Mouse (Mus musculus) liver, adult 2 months (tissue): ENCODE measurements at regions not wholly inside any gene's neighbourhood (a gene's known extent, or its start where the extent isn't known, plus 50 kb on each side); places are given as distances from the start of the nearest gene placed in this dataset.

ENCODE experiments used
- CTCF ChIP-seq: fragments of 200-500 bp; IDR thresholded peaks from 2 replicates; pipeline ENCODE4 v1.5.1; 2011; ENCODE audit warnings: low read depth, low read length, control low read depth
- POLR2A ChIP-seq: fragments of 200-500 bp; IDR thresholded peaks from 2 replicates; pipeline ENCODE4 v1.6.1; 2011; ENCODE audit warnings: low read length, control low read depth; ENCODE audit not compliant: insufficient read depth; ENCODE audit errors: extremely low read depth

DNA sequence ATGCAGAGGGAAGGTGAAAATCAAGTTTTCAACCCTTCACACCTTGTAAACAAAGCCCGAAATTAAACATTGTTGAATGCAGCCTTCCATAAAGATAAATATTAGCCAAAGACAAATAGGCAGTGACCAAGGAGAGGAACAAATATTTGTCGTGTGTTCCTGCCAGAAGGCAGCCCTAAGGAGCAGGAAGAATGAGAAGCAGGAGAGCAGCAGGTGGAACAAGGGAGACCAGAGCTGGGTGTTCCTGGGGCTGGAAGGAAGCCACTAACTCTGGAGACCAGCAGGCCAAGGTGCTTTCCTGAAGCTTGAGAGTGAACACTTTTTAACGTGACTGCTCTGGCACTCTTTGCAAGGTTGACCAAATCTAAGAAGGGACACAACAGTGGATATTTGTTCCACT lies 55.6 kb upstream of the C1galt1 start:
- TF ChIP-seq POLR2A (no peak), CTCF (no peak)
